Mouse (Mus musculus) testis, adult 2 months (tissue): ENCODE results near the gene Abcb9. TPM values are rescaled to one million over a fixed set of nuclear protein-coding genes. Genes with fewer than 3 reads are reported as not detected.

Experiments
- H3K27ac ChIP-seq: fragments of 200-500 bp; 2 replicates; pipeline ENCODE4 v1.5.1; 2012; ENCODE audit warnings: low read depth, low read length; ENCODE audit not compliant: control insufficient read depth, insufficient read depth
- H3K27me3 ChIP-seq: fragments of 200-500 bp; 2 replicates; pipeline ENCODE4 v1.6.1; 2012; ENCODE audit warnings: mild to moderate bottlenecking, low read length, moderate library complexity; ENCODE audit not compliant: control insufficient read depth, insufficient read depth
- H3K36me3 ChIP-seq: fragments of 200-500 bp; 2 replicates; pipeline ENCODE4 v1.6.1; 2012; ENCODE audit warnings: mild to moderate bottlenecking, low read length; ENCODE audit not compliant: control insufficient read depth, insufficient read depth
- H3K4me1 ChIP-seq: fragments of 200-500 bp; 2 replicates; pipeline ENCODE4 v1.6.1; 2012; ENCODE audit warnings: low read length; ENCODE audit not compliant: control insufficient read depth, insufficient read depth
- H3K4me3 ChIP-seq: fragments of 200-500 bp; 2 replicates; pipeline ENCODE4 v1.5.1; 2012; ENCODE audit warnings: low read depth, mild to moderate bottlenecking, low read length, moderate library complexity, mixed read lengths; ENCODE audit not compliant: control insufficient read depth
- CTCF ChIP-seq: fragments of 200-500 bp; IDR thresholded peaks from 2 replicates; pipeline ENCODE4 v1.5.1; 2012; ENCODE audit warnings: low read depth, mild to moderate bottlenecking, inconsistent platforms, low read length, moderate library complexity; ENCODE audit not compliant: control insufficient read depth, insufficient read depth, insufficient replicate concordance
- POLR2A ChIP-seq: fragments of 200-500 bp; IDR thresholded peaks from 2 replicates; pipeline ENCODE4 v1.6.1; 2012; ENCODE audit warnings: low read depth, mild to moderate bottlenecking, inconsistent platforms, low read length, moderate library complexity; ENCODE audit not compliant: control insufficient read depth
- polyA plus RNA-seq: library from polyadenylated mRNA; depleted of rRNA; stranded (reverse); fragments of >200 nt; gene quantifications from 2 replicates; pipeline ENCODE4 v1.2.3, GENCODE M21; 2012; rRNA removed

Gene Abcb9
- polyA plus RNA-seq, 1 experiment, result 21.6 TPM

DNA sequence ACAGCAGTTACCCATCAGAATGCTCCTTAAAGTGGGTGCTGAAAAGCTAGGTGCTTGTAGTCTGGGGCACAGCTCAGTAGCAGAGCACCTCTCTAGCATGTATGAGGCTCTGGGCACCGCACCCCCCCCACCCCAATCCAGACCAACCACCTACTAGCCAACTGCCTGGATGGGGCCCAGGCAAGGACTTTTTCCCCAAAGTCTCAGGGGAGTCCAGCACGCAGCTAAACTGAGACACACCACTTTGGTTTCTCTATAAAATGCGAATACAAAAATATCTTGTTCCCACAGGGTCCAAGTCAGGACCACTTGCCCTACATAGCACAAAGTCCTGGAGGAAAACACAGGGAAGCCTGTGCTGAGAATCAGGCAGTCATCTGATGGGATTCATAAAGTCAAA, 81.4 kb downstream of the Abcb9 start:
- H3K4me1 ChIP-seq, result peaks cover 6% of the 10 kb centered on the region
- no peak overlapping the region for H3K4me3 ChIP-seq
- no peaks in the 10 kb centered on the region for H3K36me3 ChIP-seq
- no peak overlapping the region for H3K27ac ChIP-seq
- no peaks in the 10 kb centered on the region for H3K27me3 ChIP-seq
- TF ChIP-seq POLR2A, result no peak
- TF ChIP-seq CTCF, result no peak

DNA sequence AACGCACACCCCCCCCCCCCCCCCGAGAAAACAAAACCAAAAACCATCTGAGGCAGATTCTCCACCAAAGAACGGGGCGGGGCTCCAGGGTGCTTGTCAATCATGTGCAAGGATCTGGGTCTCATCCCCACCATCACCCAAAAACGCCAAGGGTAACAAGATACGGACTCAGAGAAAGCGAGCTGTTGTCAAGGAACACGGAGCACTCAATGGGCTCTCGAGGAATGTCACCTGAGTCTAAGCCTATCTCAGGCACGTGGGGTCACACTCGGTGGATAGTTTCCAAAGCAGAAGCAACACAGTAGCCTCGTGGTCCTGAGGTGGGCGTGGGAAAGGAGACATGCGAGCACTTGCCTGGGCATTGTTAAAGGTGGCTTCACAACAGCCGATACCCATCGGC, 81.9 kb downstream of the Abcb9 start:
- Histone ChIP-seq H3K36me3 (no peaks in the 10 kb centered on the region), H3K4me1 (peaks cover 4% of the 10 kb centered on the region), H3K27me3 (no peaks in the 10 kb centered on the region), H3K27ac (no peak overlapping the region), H3K4me3 (no peak overlapping the region)
- TF ChIP-seq POLR2A, result no peak

DNA sequence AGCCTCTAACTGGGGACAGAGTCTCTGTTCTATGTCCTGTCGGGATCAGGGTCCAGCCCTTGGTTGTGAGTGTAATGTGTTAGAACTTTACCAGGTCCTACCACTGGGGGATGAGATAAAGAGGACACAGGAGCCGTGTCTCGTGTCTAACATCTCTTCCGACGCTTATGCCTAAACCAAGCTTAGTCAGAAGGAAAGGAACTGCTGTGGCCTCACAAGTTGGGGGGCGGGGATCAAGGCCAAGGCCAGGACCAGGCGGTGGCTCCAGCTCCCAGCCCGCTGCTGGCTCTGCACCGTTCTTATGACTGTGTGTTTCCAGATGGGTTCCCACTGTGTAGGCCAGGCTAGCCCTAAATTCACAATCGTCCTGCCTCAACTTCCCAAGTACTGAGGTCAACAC, 82.7 kb downstream of the Abcb9 start:
- Histone ChIP-seq H3K27ac (no peak overlapping the region), H3K36me3 (no peaks in the 10 kb centered on the region)
- no peak for TF ChIP-seq CTCF
- no peak for TF ChIP-seq POLR2A

DNA sequence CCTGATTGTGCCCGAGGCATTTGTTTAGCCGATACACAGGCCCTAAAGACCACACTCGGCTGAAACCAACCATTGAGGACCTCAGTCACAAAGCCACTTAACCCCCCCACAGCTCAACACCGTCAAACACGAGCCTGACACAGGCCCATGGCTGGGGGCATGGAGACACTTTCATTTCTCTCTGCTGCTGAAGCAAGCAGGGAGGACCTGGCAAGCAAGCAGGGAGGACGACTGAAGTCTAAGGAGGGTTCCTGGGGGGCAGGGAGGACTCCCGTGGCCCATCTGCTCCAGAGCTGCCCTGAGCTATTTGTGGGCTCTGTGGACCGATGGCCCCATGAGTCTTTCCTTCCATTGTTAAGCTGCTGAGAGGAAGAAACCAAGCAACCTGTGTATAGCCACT, 83.7 kb downstream of the Abcb9 start:
- Histone ChIP-seq H3K27ac (no peak overlapping the region), H3K27me3 (no peaks in the 10 kb centered on the region), H3K36me3 (no peaks in the 10 kb centered on the region), H3K4me1 (peaks cover 4% of the 10 kb centered on the region), H3K4me3 (no peak overlapping the region)
- TF ChIP-seq POLR2A, result no peak
- no peak for TF ChIP-seq CTCF

More for the DNA sequence above, 82.7 kb downstream of the Abcb9 start:
- H3K4me1 ChIP-seq, result peaks cover 4% of the 10 kb centered on the region
- no peak overlapping the region for H3K4me3 ChIP-seq
- no peaks in the 10 kb centered on the region for H3K27me3 ChIP-seq

Other genes starting within 250 kb of the Abcb9 start
- 0.05 and 0.11 TPM in 2 replicates for gene Hcar2, start 230.3 kb downstream of the Abcb9 start, polyA plus RNA-seq
- 0.05 and 0.17 TPM in 2 replicates for gene Hcar1, start 215.8 kb downstream of the Abcb9 start, polyA plus RNA-seq
- gene Denr, start 188.6 kb downstream of the Abcb9 start, polyA plus RNA-seq, result 40.6 and 55.0 TPM in 2 replicates
- 10.8 and 12.3 TPM in 2 replicates for gene Gm43518, start 168.4 kb downstream of the Abcb9 start, polyA plus RNA-seq
- 70.8 and 79.8 TPM in 2 replicates for gene Ccdc62, start 165.1 kb downstream of the Abcb9 start, polyA plus RNA-seq
- 8.7 and 11.0 TPM in 2 replicates for gene Hip1r, start 122.2 kb downstream of the Abcb9 start, polyA plus RNA-seq
- gene Vps37b, start 63.5 kb downstream of the Abcb9 start, polyA plus RNA-seq, result 46.6 and 47.7 TPM in 2 replicates
- 50.9 and 57.5 TPM in 2 replicates for gene Ogfod2, start 16.5 kb upstream of the Abcb9 start, polyA plus RNA-seq
- 28.3 and 35.7 TPM in 2 replicates for gene Arl6ip4, start 20.3 kb upstream of the Abcb9 start, polyA plus RNA-seq
- gene Pitpnm2, start 154.0 kb upstream of the Abcb9 start, polyA plus RNA-seq, result 54.9 and 61.9 TPM in 2 replicates
- 29.0 and 30.7 TPM in 2 replicates for gene Mphosph9, start 232.2 kb upstream of the Abcb9 start, polyA plus RNA-seq
- 3.9 and 4.8 TPM in 2 replicates for gene 2810006K23Rik, start 232.3 kb upstream of the Abcb9 start, polyA plus RNA-seq